Mouse (Mus musculus): Measurements from ENCODE around the gene Cmtm3.

DNA sequence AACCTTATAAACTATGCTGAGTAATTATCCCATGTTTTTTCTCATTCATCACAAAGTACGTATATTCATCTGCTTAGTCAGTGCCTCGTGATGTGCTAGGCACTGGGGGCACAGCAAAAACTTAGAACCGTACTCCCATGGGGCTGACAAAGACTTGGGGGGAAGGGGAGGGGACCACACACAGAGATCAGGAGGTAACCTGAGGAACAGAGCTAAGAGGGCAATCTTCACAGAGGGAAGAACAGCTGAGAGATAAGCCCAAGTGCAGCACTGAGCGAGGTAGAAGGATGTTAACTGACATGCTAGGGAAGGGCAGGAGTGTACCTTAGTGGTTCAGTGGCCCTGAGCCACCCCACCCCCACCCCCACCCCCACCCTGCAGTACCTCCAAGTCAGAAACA is 47.5 kb downstream of the Cmtm3 start:
- TF ChIP-seq POLR2A (IDR thresholded peaks at IDR 0.05; ENCODE audit: extremely low read depth, insufficient read depth, low read length) (no peak), CTCF (IDR thresholded peaks at IDR 0.05; ENCODE audit: low read depth, low read length) (no peak)
